Mouse (Mus musculus) left cerebral cortex, adult 8-10 months (tissue): Measurements from ENCODE around the gene Ppl. TPM values are rescaled to one million over a fixed set of nuclear protein-coding genes. Genes with fewer than 3 reads are reported as not detected.
A peak's percentile ranks its signal among the peaks of the same experiment; 100 is the strongest.

Experiments used
- DNase-seq, 2 experiments: peaks; one replicate each; pipeline ENCODE4 v3.0.0; 2022; ENCODE audit warnings: low spot score in 2 of 2
- total RNA-seq, 4 experiments: library from RNA; stranded (reverse); gene quantifications; 2 replicates each; pipeline ENCODE4 v1.2.4; 2022

Ppl gene
- 1 to 10 TPM; 1.7 to 3.0 (median 1.9) TPM for total RNA-seq

DNA sequence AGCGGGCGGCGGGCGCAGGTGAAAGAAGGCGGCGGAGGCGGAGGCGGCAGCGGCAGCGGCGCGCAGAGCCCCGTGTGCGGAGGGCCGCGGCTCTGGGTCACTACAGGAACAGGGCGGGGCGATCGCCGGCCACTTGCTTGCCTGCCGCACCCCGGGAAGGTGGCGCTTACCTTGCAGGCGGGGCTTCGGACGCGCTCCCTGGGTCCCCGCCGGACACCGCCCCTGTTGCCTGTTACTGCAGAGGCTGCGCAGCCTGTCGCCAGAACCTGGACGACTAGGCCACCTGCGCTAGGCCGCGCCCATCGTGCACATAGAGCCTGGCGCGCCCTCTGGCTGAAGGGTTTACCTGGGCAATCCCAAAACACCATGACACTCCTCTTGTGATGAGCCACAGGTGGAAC is at the start of gene Ppl:
Gene Ppl, minus strand, starts transcription at position 21 of the 401 bp plus-strand sequence.
- DNase-seq = no peak

DNA sequence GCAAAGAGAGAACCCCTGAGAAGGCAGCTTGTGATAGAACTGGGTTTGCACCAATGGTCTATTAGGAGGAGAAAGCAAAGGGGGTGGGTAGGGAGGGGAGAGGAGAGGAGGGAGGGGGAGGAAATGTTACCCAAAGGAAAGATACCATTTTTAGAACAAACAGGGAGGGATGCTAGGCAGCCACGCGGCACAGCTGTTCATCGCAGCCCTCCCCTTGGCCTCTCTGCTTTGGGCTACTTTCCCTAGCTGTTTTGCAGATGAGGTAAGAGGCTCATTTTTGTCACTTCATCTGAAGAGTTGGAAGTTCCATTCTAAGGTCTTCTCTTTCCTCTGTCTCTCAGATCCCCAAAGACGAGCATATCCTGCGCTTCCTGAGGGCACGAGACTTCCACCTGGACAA is 40.4 kb upstream of the Ppl start:
- DNase-seq = no peak

DNA sequence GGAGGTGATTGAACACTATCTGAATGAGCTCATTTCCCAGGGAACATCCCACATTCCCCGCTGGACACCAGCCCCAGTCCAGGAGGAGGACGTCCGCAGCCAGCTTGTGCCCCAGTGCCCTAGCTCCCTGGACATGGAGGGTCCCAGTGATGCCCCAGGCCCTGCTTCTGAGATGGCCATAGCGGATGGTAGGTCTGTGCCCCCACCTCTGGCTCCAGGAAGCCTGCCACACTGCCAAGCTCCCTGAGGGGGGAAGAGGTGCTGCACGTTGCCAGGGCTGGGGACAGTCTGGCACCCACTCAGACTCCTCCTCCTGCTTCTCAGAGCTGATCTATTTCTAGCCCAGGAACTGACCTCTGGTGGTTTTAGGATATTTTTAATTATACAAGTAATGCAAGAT is 36.6 kb upstream of the Ppl start:
- DNase-seq = no peak

DNA sequence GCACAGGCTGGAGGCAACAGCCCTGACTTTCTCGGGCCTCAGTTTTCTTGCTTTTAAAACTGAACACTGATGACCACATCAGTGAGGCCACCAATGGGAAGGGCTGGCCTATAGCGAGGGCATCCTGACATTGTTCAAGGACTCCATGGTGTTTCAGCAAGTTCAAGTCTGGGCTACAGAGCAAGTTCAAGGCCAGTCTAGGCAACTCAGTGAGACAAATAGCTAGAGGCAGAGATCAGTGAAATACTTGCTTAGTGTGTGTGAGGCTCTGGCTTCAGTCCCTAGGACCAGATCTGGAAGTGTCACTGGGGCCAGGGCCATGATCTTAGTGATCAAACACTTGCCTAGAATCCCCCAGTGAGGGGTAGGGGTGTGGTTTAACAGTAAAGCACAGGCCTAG is 35.8 kb upstream of the Ppl start:
- no peak for DNase-seq

DNA sequence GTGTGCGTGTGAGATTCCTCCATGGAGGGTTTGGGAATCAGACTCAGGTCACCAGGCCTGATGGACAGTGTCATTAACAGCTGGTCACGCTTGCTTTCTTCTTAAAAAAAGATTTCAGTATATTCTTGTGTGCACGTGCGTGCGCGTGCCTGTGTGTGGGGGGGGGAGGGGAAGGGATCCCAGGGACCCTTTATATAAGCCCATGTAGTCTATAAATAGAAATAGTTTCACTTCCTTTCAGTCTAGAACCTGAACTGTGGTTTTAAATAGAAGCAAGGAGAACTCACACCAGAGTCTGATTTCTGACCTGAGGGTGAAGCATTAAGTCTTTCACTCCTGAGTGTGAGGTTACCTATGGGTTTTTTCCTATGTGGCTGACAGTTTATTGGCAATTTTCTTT is 32.1 kb upstream of the Ppl start:
- DNase-seq = no peak

DNA sequence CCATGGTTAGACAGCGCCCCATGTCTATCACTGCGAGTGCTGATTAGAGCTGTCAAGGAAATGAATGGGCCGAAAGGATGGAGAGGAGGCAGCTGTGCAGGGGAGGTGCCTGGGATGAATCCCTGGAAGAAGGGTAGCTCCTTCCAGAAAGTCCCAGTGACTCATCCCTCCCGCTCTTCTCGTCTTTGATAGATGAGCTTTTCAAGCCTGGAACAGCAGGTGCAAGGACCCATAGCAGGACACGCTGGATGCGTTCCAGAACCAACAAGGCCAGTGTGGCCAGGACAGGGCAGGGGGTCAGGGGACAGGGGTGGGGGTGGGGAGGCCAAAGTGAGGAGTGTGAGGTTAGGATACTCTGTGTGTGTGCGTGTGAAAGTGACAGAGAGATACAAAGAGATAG is 27.0 kb upstream of the Ppl start:
- DNase-seq = no peak

DNA sequence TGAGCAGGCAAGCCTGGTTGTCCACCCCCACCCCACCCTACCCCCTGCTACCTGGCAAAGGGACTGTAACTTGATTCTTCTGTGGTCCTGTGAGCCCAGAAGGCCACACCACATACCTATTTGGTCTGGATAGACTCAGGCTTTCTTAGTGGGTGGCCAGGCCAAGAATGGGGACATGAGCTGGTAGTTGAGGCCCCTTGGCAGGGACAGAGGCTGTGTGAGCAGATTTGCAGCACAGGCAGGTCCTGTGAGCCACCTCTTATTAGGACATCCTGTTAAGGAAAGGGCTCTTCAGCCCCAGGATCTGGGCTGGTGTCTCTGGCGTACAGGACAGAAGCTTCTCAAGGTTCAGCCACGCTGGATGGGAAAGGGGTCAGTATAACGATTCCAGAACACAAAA is 24.9 kb upstream of the Ppl start:
- DNase-seq = no peak

DNA sequence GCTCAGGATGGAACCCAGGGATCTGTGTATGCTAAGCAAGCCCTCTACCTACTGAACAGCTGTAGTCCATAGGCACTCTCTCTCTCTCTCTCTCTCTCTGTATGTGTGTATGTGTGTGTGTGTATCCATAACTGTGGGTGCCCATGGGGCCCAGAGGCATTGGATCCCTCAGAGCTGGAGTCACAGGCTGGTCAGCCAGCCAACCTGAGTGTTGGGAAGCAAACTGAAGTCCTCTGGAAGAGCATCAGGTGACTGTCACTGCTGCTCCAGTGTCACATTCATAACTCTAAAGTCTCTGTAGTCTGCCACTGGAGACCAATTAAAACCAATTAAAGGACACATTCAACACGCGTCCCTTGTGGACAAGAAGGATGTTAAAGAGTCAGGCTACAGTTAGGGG is 24.3 kb upstream of the Ppl start:
- DNase-seq = no peak

DNA sequence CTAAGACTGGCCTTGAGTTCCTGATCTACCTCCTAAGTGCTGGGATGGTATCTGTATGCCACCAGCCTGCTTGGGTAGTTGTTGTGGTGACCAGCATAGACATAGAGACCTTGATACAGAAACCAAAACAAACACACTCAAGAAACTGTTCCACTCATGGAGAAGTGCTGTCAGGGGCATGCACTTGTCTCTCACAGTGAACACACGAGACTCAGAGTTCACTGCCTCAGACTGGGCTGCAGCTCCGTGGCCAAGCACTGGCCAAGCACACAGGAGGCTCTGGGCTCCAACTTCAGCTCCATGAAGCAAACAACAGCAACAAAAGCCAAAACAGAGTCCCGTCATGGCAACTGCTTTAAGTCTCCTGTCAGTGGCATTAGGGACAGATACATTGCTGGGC is 22.8 kb upstream of the Ppl start:
- no peak for DNase-seq

DNA sequence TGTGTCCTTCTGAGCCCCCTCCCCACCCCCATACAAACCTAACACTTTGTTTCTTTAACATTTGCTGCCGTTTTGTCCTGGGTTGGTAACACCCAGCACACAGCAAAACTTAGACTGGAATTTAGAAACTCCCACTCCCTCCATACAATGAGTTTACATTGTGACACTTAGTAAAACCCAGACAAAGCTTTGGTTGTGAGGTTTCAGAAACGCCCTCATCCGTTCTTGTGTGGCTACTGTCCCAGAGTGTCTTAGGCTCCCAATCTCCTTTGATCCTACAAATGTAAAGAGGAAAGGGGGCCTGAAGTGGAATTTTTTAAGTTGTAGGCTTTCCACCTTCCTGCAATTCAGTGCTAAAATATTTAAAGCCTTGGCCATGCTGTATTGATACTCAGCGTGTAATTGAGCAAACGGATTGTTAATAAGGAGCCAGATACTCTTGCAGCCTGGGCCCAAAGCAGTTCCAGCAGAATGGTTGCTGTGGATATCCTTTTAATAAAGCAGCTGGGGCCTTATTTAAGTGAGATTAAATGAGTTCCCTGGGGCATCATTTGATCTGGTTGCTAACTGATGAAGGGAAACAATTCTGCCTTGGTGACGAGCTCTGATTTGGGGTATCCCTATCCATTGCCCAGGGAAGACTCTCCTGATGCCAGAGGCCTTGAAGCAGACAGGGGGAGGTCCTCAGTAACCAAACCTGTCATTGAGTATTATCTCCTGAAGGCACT is 21.2 kb upstream of the Ppl start:
- DNase-seq = no peak

DNA sequence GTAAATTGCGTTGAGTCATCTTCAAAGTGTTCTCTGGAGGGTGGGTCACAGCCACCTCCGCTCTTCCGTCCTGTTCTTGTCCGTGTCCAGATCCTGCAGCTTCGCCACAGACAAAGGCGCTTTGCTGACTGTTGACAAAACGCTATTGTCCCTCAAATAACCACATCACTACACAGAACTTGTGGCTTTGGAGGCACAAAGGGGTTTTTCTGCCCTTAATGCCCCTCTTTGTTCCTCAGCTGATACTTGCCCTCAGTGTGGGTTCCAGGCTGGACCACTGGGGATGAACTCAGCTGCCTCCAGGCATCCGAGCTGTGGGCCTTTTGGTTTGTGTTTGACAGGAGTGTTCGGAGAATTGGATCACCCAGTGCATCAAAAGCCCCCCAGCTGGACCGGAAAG is 18.3 kb upstream of the Ppl start:
- peak in 1 of 2 experiments; percentile 44 for DNase-seq

DNA sequence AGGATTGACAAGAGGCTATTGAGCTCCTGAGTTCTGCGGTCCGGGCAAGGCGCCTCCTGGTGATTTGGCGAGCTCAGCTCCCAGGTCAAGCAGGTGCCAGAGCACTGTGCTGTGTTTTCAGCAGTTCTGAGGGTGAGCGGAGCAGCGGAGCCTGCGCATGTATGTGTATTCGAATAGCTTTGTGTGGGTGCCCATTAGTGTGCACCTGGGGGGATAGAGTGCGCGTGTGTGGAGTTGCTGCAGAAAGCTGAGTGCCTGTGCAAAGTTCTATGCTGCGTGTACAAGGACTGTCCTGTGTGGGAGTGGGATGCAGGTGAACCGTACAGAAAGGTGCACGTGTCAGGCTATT is 14.8 kb upstream of the Ppl start, which contains the start of gene Sec14l5:
Gene Sec14l5, plus strand, starts transcription at position 73 of the 349 bp plus-strand sequence.
- peak in 1 of 2 experiments; percentile 30 for DNase-seq

DNA sequence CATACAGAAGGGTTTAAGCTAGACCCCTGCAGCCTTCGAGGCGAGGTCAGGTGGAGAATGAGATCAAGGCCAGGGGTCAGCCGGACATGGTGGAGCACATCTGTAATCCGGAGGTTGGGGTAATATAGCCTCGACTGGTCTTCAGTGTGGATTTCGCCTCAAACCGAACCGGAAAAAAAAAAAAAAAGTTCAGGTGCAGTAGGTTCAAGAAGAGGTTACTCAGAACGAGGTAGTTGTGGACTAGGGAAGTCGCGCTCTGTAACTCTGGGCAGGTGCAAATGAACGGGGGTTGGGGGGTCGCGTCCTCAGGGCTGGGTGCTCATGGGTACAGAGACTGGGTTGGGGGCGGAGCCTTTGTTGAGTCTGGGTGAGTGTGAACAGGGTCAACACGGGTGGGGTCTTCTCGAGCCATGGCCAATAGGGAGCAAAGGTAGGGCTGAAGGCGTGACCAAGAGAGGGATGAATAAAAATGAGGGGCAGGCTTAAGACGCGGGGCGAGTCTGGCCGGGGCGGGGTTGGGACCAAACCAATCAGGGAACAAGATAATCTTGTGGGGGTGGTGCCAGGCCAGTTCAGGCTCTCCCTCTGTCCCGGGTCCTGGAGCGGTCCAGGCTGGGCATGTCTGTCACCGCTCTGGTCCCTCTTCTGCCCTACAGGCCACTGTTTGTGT is 14.3 kb upstream of the Ppl start:
- peak in 1 of 2 experiments; percentile 47 for DNase-seq

DNA sequence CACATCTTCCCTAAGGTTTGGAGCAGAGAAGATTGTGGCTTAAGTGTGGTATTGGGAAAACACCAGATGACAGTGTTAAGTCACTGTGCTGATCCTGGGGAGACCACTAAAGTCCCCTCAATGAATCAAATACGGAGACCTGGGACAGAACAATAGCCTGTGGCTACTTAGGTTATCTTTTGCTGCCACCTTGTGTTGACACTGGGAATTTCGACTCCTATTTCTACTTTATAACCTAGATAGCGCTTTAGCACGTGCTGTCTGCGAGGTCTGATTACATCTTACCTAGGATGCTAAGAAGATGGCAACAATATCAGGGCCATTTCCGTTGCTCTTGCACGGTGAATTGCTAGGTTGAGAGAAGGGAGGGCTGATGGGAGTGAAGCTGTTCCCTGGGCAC is 13.3 kb upstream of the Ppl start:
- DNase-seq = peak; percentile 55 to 60

DNA sequence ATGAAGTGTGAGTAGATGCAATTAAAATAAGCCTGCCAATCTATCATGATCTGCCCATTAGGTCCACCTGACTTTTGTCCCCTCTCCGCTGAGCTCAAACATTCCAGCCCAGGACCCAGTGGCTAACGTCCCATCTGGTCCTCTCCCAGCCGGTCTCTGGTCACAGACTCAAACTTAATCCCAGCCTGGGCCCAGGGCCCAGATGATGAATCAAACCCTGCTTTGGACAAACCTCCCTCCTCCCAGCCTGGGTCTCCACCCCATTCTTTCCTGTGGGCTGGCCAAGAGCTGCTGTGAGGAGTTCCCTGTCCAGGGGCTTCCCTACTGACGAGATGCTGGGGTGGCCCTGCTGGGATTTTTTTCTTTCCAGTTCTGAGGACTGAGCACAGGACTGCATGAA is 7.5 kb upstream of the Ppl start:
- no peak for DNase-seq

DNA sequence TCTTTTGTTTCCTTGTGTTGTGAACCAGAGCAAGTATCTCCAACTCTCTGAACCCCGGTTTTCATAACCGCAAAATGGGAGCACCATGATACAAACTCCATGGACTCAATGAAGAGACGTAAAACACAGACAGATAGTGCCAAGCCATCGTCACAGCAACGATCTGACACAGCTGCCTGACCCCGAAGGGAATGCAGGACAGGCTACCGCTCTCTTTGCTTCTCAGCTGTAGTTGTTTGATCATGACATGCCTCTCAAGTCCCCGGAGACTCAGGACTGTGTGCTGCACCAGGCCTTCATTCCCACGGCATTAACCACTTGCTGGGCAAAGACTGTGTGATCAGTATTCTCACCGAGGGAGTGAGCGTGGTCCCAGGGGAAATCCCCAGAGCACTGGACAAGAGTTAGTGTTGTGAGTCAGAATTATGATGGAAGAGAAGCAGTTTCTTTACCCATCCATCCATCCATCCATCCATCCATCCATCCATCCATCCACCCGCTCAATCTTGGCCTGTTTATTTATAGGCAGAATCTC is 4.9 kb upstream of the Ppl start:
- DNase-seq = no peak

DNA sequence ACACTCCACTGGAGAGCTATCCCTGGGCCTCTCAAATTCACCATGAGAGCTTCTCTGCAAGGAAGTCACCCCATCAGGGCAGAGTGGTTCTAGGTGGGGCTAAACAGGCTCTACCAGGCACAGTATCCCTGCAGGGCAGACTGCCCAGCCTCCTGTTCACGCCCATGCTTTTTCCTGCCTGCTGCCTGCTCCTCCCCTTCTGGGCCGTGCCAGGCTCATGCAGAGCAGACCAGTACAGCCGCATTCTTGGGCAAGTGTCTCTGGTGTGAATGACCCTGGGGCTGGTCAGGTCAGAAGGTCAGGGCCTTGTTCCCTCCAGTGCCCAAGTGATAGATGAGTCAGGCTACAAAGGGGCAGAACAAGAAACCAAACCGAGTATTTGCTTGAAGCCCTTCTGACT is 4.3 kb upstream of the Ppl start:
- no peak for DNase-seq

DNA sequence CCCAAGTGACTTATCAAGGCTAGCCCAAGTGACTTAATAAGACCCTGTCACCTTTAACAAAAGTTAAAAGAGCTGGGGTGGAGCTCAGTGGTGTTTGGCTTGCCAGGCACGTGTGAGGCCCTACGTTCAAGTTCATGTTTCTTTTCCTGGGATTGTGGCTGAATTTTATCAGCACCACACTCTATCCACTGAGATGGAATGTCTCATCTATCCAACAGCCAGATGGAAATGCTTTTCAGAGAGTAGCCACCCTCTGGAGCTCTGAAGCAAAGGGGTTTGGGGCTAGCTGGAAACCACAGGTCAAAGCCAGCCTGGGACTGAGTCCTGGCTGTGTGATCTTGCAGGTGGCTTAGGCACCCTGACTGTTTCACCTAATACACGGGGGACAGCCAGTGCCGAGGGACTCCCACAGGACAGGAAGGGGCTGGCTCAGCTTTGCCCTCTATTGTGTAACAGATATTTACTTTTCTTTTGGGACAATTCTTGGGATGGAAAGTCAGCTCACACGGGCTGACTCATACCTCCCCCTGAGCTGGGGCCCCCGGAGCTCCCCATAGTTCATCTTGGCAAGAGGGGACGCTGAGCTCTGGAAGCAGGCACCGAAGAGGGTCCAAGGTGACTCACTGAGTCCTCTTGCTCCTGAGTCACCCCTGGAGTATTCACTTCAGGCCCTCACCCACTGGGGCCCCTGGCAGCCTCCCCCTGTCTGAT is 3.5 kb upstream of the Ppl start:
- no peak for DNase-seq

DNA sequence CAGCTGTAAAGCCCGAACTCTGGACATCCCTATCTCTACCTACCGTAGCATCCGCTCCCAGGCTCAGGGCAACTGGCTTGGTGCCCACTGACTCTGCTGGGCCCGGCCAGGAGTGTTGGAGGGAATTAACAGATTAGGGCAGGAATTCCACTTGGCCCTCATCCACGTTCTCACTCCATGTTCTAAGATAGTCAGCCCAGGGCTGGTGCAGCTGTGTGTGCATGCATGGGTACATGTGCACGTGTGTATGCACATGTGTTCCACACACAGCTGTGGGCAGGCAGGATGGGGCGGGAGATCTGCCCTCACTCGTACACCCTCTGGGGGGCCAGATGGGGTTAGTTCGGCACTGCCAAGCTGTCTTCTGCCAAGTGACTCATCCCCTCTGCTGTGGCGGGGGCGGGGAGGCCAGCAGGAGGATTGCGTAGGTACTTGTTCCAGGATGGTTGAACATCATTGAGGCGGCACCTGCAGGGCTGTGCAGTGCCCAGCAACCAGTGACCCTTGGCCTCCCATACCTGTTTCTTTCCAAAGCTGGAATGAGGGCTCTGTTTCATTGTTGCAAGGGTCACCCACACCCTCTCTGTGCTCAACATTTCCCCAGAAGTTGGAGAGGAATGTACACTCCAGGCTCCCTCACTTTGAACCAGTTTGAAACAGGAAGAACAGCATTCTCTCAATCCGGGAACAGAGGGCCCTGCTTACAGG is 2.6 kb upstream of the Ppl start:
- DNase-seq = peak; percentile 29 to 68

DNA sequence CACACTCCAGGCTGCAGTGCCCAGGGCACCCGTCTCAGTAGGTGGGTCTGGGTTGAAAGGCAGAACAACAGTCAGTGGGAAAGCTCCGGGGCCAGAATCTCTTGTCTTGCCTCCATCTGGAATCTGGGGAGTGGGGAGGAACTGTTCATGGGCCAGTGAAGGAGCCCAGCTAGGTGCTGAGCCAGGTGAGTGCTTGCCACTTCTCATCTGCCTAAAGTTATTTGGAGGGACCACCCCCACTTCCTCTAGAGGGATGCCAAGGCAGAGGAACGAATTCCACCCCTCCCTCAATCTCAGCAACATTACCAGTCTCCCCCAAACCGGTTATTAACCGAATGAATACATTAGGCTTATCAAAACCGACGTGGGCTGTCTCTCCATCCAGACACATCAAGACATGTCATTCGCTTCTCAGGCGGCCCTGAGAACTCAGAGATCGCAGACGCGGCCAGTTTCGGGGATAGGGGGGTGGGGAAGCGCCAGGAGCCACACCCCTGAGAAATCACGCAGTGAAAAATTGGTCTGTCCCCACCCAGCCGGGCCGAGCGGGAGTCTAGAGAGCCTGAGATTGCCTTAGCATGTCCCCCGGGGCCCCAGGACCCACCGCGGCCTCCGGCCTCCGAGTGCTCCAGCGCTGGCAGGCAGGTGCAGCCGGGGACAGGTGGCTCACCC is 834 bp downstream of the Ppl start:
- DNase-seq = no peak

DNA sequence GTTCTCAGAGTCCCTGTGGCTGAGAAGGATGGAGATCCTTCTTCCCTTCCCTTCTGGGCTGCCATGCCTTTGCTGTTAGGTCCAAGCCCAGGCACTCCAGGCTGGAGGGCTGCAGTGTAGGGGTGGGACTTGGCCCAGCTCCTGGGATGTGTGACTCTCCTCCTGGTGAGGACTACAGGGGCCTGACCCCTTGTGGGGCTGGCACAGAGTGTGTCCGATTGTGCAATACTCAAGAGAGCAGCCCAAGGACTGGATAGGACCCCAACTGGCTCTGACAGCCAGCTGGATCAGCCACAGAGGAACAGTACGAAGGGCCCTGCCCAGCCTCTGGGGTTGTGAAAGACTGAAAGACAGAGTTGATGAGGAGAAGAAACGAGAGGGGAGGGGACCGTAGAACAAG is 1.5 kb downstream of the Ppl start:
- DNase-seq = no peak
